Mouse (Mus musculus): ENCODE results near the gene Xrcc4.

DNA sequence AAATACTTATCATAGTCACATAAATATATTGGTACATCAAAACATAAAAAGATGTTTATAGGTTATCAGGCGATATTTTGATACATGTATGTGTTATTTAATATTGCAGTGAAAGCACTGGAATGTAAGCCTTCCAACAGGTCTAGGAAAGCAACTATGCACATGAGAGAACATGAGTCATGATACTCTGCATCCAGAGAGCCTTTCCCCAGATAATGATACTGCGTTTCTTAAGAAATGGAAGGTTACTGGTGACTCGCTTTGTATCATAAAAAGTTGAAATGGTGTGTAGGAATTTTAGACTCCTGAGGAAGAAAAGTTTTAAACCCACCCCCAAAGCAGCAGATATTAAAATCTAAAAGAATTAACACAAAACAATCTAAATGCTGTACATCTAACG is 190.3 kb downstream of the Xrcc4 start:
- TF ChIP-seq CTCF (IDR thresholded peaks at IDR 0.05; ENCODE audit: control insufficient read depth, insufficient read depth, insufficient read length), result no peak
- no peak for TF ChIP-seq CEBPB (IDR thresholded peaks at IDR 0.05; ENCODE audit: low read depth)
- TF ChIP-seq MYOG (IDR thresholded peaks at IDR 0.05; ENCODE audit: control insufficient read depth, extremely low read depth, insufficient read length), result no peak
- TF ChIP-seq MAX (IDR thresholded peaks at IDR 0.05), result no peak
- no peak for TF ChIP-seq MYOD1 (IDR thresholded peaks at IDR 0.05; ENCODE audit: control insufficient read depth, insufficient read length, low read depth)

Data from C2C12 (cell line).